Mouse (Mus musculus) MEL-GATA-1-ER (cell line): ENCODE data around the gene Gm6763.
"Not testable (repeated sequence)": the region's sequence is repeated elsewhere in the genome, so short reads cannot be mapped to it uniquely, and the experiment has no call there.

ENCODE experiments used
- DNase-seq: peaks from one replicate; pipeline ENCODE4 v3.0.0-alpha.2; 2012; ENCODE audit warnings: low read depth; ENCODE audit errors: extremely low read depth

Gene Gm6763

DNA sequence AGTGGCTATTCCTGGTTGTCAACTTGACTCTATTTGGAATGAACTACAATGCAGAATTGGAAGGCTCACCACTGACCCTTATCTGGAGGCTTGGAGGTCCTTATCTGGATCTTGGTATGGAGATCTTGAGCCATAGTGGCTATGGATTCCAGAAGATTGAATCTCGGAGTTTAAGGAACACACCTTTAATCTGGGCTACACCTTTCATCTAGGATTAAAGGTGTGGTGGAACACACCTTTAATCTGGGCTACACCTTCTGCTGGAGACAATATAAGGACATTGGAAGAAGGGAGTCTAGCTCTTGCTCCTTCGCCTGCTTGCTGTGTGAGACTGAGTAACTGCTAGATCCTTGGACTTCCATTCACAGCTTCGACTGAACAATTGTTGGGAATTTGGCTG, at the start of gene Gm6763:
TSS of gene Gm6763 (plus strand) at position 301 of the 400 bp plus-strand sequence.
- DNase-seq: not testable (repeated sequence)

DNA sequence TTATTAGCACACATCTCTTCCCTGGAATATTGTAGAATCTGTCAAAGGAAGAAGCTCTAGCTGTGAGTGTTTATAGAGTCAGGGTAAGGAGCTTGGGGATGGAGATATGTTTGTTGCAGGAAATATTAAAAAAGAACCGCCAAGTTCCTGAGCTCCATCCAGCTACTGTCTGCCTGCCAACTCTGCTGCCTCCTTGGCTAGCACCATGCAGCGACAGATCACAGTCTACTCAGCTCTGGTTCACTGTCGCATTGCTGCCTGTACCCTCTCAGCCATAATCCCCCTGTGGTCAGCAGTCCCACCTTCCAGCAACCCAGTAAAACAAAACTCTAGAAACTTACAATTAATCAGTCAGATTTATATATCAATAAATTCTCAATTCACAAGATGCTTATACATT, 41.3 kb upstream of the Gm6763 start:
- no peak for DNase-seq

DNA sequence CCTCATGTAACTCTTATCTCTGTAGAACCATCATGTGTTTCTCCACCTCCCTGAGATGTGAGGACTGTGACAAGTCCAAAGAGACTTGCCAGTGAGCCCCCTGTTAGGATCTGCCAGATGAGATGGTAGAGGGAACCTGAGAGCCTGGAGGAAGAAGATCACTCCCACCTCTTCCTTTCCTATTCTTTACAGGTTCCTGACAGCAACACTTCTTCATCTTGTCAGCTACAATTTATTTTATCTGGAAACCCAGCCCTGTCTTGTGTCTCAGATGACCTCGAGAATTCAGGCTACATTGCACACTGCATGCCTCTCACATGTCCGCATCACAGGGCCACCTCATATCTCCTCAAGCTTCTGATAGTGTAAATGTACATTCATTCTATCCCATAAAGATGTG, 33.0 kb upstream of the Gm6763 start:
- DNase-seq: no peak

DNA sequence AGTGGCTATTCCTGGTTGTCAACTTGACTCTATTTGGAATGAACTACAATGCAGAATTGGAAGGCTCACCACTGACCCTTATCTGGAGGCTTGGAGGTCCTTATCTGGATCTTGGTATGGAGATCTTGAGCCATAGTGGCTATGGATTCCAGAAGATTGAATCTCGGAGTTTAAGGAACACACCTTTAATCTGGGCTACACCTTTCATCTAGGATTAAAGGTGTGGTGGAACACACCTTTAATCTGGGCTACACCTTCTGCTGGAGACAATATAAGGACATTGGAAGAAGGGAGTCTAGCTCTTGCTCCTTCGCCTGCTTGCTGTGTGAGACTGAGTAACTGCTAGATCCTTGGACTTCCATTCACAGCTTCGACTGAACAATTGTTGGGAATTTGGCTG, 8.6 kb upstream of the Gm6763 start, which contains the start of gene Gm21293:
TSS of gene Gm21293 (plus strand) at position 301 of the 400 bp plus-strand sequence.
- DNase-seq: not testable (repeated sequence)

DNA sequence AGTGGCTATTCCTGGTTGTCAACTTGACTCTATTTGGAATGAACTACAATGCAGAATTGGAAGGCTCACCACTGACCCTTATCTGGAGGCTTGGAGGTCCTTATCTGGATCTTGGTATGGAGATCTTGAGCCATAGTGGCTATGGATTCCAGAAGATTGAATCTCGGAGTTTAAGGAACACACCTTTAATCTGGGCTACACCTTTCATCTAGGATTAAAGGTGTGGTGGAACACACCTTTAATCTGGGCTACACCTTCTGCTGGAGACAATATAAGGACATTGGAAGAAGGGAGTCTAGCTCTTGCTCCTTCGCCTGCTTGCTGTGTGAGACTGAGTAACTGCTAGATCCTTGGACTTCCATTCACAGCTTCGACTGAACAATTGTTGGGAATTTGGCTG, 8.4 kb downstream of the Gm6763 start, which contains the start of gene Gm8764:
TSS of gene Gm8764 (plus strand) at position 301 of the 400 bp plus-strand sequence.
- DNase-seq: not testable (repeated sequence)

DNA sequence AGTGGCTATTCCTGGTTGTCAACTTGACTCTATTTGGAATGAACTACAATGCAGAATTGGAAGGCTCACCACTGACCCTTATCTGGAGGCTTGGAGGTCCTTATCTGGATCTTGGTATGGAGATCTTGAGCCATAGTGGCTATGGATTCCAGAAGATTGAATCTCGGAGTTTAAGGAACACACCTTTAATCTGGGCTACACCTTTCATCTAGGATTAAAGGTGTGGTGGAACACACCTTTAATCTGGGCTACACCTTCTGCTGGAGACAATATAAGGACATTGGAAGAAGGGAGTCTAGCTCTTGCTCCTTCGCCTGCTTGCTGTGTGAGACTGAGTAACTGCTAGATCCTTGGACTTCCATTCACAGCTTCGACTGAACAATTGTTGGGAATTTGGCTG, 16.9 kb downstream of the Gm6763 start, which contains the start of gene Gm21304:
TSS of gene Gm21304 (plus strand) at position 301 of the 400 bp plus-strand sequence.
- DNase-seq: not testable (repeated sequence)

DNA sequence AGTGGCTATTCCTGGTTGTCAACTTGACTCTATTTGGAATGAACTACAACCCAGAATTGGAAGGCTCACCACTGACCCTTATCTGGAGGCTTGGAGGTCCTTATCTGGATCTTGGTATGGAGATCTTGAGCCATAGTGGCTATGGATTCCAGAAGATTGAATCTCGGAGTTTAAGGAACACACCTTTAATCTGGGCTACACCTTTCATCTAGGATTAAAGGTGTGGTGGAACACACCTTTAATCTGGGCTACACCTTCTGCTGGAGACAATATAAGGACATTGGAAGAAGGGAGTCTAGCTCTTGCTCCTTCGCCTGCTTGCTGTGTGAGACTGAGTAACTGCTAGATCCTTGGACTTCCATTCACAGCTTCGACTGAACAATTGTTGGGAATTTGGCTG, 25.4 kb downstream of the Gm6763 start, which contains the start of gene Gm21312:
TSS of gene Gm21312 (plus strand) at position 301 of the 400 bp plus-strand sequence.
- not testable (repeated sequence) for DNase-seq

DNA sequence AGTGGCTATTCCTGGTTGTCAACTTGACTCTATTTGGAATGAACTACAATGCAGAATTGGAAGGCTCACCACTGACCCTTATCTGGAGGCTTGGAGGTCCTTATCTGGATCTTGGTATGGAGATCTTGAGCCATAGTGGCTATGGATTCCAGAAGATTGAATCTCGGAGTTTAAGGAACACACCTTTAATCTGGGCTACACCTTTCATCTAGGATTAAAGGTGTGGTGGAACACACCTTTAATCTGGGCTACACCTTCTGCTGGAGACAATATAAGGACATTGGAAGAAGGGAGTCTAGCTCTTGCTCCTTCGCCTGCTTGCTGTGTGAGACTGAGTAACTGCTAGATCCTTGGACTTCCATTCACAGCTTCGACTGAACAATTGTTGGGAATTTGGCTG, 33.9 kb downstream of the Gm6763 start, which contains the start of gene Gm20765:
TSS of gene Gm20765 (plus strand) at position 301 of the 400 bp plus-strand sequence.
- DNase-seq: not testable (repeated sequence)

DNA sequence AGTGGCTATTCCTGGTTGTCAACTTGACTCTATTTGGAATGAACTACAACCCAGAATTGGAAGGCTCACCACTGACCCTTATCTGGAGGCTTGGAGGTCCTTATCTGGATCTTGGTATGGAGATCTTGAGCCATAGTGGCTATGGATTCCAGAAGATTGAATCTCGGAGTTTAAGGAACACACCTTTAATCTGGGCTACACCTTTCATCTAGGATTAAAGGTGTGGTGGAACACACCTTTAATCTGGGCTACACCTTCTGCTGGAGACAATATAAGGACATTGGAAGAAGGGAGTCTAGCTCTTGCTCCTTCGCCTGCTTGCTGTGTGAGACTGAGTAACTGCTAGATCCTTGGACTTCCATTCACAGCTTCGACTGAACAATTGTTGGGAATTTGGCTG, 42.4 kb downstream of the Gm6763 start, which contains the start of gene Gm4340:
TSS of gene Gm4340 (plus strand) at position 301 of the 400 bp plus-strand sequence.
- DNase-seq: not testable (repeated sequence)
